Mouse (Mus musculus) cerebellum, postnatal 36 days (tissue): ENCODE measurements around the gene Ssb.

ENCODE experiments used
- DNase-seq, 2 experiments: peaks; one replicate each; pipeline ENCODE4 v3.0.0; 2021 to 2022; ENCODE audit warnings: mixed read lengths in 2 of 2

Ssb gene

DNA sequence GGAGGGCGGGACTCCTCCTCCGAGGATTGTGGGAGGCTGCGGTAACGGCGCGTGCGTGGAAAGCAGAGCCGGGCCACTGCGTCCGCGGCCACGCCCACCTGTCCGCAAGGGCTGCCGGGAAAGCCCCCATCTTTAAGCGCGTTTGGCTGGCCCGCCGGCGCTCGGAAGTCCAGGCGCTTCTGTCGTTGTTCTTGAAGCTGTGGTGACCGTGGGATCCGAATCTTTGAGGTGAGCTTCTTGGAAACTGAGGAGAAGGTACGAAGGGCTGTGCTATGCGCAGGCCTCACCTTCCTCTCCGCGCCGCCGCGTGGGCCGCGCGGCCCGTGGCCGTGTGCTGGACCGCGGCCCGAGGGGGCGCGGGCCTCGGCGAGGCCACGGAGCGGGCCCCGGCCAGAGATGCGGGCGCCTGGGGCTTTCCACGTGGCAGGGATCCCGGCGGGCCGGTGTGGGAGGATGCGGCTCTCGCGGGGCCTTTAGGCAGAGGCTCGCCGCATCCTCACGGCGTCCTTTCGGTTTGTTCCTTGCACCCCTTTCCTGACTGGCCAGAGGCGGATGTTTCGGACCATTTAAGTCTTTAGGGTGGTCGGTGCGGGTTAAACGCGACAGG is at the start of gene Ssb:
TSS of gene Ssb (plus strand) at position 78 of the 607 bp plus-strand sequence.
- peak; percentile 93 for DNase-seq

DNA sequence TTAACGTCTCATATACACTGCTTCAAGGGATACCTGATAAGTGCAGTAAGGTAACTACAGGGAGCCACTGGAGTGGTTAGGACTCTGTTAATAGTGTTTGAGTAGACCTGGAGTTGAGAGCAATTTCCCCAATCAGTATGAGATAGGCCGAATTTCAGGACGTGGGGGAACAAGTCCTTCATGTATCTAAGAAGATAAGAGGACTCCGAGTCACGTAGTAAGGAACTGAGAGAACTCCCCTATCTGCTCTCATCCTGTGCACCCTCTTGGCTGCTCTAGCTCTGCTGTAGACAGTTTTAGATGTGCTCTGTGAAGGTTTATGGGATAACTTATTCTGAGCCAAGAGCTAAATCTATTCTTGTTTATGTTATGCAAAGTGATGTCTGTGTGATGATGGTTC is 44.8 kb upstream of the Ssb start:
- DNase-seq: no peak

DNA sequence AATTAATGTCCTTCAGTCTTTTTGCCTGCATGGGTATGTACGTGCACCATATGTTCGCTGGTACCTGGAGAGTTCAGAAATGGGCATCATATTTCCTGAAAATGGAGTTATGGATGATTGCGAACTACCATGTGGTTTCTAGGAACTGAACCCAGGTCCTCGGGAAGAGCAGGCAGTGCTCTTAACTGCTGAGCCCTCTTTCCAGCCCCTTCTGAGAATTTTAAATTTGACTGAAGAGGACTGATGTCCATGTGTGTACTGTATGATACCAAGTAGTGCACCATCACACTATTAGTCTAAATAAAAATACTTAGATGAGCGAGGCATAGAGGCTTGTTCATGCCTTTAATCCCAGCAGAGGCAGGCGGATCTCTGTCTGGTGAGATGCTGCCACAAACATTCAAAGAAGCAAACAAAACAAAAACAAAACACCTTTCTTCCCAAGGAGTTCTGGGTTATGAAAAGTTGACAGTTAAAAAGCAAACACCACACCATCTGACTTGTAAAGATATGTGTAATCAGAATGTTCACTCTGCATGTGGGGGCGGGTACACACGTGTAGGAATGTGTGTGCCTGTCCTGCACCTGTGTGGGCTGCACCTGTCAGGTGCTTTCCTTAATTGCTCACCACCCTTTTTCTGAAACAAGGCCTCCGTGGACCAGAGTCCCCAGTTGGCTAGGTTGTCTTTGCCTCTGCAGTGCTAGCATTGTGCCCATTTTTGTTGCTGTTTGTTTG is 42.8 kb upstream of the Ssb start:
- DNase-seq: no peak

DNA sequence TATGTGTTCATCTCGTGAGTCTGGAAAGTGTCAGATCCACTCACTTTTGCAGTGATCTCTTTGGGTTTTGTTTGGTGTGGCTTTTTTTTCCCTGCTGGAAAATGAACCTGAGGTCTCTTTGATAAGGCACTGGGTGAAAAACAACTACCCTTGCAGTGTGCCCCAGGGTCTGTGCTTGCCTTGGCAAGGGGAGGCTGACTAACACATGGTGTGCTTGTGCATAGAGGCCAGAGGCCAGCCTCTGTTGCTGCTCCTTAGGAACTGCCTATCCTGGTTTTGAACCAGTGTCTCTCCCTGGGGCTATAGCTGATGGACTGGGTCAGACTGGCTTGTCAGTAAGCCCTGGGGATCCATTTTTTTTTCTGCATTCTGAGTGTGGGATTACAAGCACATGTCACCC is 41.2 kb upstream of the Ssb start:
- no peak for DNase-seq

DNA sequence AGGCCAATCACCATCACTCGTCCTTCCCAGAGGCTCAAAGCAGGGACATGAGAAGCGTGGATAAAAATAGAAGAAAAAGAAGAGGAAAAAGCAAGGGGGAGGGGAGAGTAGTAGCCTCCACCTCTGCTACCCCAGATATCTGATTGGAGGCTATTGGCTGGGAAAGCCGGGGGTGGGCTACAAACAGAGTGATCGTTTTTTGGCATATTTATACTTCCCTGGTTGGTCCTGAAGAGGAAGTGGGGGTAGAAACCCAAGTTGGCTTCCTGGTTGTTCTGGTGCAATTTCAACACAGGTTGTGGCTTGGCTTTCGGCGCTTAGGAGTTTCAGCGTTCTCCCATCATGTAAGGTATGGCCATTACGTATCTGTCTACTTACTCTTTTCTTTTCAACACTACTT is 39.7 kb upstream of the Ssb start, which contains the start of gene Klhl23:
TSS of gene Klhl23 (plus strand) at position 234 of the 400 bp plus-strand sequence.
- no peak for DNase-seq

DNA sequence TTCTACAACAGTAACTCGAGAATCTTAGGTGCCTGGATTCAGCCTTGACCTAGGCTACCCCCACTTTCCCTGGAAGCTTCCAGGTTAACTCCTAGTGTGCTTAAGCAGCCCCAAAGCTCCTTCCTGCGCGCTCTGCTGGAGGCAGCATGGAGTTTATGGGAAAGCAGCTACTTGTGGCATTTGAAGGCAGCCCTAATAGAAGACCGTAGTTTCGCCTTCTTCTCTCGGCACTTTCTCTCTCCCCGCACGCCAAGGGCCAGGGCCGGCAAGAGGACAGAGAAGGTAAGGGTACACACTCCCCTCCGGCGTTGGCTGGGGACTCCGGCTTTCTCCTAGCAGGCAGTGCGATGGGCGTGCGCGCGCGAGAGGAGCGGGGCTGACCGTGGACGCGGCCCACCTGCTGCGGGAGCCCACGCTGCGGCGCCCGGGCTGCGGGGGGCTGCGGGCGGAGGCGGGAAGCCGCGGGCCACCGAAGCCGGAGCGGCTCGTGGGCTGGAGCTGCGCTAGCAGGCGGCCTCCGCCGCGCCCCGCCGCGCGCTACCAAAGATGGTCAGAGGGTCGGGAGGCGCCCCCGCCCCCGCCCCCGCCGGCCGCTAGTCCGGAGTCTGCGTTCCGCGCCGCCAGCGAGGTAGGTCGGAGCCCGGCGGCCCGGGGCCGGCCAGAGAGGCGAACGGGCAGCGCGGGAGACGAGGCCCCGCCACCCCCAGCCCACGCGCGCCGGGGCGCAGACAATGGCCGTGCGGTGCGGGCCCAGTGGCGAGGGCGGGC is 38.8 kb upstream of the Ssb start:
- DNase-seq: peak; percentile 46 to 62

DNA sequence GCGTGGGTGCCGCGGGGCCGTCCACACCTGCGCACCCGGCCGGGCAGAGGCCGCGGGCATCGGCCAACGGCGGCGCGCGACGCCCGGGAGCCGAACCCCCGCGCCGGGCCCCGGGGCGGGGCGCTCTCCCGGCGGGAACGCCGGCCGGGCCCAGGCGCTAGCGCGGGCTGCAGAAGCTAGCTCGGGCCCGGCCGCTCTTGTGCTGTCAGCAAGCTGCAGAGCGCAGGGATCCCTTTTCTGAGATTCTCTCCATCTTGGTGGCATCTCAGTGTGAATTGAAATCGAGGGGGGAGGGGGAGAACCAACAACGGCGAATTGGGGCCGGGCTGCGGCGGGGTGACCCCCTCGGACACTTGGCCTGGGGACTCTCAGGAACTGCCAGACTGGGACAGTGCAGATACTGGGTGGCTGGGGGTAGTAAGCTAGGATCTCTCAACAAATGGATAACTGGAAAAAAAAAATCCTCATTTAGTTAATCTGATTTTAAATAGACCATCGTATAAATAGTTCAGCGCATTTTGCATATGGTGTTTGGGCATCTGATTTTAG is 38.2 kb upstream of the Ssb start:
- DNase-seq: peak in 1 of 2 experiments; percentile 58

DNA sequence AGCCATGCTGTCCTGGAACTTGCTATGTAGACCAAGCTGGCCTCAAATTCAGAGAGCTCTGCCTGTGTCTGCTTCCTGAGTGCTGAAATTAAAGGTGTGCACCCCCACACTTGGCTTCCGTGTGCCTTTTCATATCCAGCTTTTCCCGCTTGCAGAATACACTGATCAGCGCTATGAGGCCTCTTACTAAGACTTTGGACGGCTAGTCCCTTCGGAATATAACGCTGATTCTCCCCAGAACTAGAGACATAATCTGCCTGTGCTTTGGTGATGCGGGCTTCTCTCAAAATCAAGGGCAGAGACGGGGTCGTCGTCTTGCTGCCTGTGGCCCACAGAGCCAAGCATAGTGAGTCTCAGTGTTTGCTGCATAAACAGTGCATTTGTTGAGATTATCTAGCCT is 35.5 kb upstream of the Ssb start:
- DNase-seq: peak; percentile 22 to 41

DNA sequence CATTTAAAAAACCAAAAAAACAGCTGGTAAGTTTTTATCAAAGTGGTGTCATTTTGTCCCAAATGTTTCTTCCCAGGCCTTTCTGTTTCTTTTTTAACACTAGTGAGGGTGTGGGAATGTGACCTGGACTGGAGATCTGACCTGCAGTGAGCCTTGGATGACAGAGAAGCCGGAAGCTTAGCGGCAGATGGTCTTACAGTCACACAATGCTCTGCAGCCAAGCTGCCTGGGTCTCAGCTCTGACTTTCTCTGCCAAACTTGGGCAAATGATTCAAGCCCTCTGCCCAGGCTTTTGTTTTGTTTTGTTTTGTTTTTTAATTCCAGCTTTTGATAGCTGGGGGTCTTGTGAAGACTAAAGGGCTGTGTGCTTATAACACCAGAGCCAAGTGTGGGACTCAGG is 35.0 kb upstream of the Ssb start:
- peak; percentile 70 to 74 for DNase-seq

DNA sequence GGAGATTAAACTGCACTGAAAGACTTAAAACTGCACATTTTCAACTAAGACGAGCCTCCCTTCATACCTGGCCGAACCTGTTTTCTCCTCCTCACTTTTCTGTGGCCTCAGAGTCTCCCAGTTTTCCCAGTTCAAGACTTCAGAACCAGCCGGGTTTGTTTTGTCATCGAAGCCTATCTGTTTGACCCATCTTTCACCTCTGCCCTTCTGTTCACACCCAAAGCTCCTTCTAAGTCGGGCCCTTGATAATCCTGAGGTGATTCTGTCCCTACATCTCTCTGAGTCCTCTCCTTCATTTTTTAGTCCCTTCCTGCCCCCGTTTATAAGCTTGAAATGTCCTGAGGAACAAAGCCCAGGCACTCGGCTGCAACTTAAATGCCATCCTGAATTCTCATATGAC is 33.3 kb upstream of the Ssb start:
- DNase-seq: no peak

DNA sequence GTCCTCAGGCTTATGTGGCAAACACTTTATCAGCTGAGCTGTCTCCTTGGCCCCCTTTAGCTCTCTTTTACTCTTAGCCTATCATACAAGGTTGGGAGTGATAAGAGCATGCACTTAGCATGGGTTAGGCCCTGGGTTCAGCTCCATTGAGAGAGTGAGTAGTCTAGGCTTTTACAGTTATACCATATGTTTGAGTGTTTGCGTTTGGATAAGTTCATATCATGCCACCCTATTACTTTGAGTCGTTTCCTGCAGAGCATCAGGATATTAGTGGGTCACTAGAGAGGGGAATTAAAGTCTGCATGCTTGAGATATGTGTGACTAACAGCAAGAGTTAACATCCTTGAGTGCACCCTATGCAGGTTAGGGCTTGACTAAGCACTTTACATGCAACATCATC is 31.7 kb upstream of the Ssb start:
- no peak for DNase-seq

DNA sequence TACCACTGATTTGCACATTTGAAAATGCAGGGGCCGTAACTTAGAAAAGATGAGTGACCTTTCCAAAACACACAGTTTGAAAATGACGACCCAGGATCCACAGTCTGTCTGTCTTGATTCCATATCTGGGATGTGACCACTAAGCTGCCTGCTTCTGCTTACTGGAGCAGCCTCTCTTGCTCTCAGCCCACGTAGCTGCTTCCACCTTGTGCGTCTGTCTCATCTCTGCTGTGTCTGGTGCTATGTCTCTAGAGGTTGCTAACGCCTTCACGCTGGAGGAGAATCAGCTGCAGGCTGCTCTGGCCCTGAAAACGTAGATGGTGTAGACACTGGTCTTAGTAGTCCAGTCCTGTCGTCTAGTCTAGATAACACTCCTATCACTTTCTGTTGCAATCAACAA is 31.2 kb upstream of the Ssb start:
- no peak for DNase-seq

DNA sequence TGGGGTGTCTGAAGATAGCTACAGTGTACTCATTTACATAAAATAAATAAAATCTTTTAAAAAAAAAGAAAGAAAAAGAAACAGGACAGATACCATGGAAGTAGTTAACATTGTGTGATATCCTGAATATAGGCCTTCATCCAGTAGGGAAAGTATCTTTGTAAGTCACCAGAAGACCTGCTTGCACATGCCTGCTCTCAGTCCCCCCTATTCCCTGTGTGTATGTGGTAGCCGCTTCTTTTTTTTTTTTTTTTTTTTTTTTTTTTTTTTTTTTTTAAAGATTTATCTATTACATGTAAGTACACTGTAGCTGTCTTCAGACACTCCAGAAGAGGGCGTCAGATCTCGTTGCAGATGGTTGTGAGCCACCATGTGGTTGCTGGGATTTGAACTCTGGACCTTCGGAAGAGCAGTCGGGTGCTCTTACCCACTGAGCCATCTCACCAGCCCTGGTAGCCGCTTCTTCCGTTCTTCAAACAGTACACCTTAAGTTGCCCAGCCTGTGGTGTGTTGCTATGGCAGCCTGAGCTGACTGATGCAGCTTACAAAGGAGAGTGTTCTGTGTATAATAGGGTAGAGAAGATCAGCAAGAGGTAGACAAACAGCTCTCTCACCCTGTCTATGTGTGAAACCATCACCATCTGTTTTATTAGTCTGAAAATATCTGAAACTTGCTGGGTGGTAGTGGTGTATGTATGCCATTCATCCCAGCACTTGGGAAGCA is 24.0 kb upstream of the Ssb start:
- DNase-seq: no peak

DNA sequence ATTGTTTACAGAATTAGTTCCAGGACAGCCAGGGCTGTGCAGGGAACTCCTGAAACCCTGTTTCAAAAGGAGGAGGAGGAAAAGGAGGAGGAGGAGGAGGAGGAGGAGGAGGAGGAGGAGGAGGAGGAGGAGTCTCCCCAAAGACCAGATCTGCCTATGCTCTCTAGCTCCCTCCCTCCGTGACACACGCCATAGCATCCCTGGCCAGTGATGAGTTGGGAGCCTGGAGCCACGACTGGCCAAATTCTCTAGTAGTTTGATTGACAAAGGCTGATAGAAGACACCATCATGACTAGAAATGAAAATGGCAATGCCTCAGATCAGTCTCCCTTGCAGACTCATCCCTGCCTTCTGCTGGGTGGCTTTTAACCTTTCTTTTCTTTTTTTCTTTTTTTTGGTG is 23.4 kb upstream of the Ssb start:
- no peak for DNase-seq

DNA sequence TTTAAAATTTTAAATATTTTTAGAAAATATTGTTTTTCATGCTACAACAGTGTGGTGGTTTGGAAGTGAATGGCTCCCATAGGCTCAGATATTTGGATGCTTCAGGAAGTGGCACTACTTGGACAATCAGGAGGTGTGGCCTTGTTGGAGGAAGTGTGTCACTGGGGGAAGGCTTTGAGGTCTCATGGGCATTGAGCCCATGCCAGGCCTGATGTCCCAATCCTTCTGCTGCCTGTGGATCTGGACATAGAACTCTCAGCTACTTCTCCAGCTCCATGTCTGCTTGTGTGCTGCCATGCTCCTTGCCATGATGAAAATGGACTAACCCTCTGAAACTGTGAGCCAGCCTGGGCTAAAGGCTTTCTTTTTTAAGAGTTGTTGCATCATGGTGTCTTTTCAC is 22.7 kb upstream of the Ssb start:
- no peak for DNase-seq

DNA sequence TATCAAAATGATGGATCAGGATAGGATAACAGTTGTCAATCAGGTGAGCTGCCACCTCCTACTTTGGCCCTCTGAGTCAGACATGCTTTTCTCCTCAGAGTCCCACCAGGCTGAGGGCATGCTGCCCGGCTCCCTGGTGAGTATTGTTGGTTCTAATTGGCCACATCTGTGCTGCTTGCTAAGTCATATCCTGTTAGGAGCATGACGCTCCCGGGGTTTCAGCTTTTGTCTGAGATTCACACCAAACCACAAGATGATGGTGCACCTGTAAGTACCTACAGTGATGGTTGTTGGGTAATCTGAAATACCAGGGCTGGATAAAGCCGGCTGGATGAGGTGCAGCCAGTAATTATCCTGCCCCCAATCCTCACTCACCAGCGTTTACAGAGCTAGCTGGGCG is 21.1 kb upstream of the Ssb start:
- DNase-seq: peak; percentile 30

DNA sequence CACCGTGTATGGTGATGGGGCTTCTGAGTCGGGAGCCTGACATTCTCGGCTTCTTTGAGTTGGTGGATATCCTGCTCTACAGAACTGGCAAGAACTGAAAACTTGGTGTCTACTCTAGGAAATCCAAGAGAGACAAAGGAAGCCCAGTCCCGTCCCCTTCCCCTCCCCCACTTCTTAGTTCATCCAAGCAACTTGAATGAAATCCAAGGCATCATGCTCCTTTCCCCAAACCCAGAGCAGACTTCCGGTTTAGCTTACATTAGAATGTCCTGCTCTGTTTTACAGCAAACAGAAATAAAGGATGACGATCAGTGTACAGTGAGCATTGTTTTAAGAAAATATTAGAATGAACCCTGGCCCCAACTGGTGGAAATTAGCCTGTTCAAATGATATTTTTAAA is 12.1 kb upstream of the Ssb start:
- DNase-seq: no peak

DNA sequence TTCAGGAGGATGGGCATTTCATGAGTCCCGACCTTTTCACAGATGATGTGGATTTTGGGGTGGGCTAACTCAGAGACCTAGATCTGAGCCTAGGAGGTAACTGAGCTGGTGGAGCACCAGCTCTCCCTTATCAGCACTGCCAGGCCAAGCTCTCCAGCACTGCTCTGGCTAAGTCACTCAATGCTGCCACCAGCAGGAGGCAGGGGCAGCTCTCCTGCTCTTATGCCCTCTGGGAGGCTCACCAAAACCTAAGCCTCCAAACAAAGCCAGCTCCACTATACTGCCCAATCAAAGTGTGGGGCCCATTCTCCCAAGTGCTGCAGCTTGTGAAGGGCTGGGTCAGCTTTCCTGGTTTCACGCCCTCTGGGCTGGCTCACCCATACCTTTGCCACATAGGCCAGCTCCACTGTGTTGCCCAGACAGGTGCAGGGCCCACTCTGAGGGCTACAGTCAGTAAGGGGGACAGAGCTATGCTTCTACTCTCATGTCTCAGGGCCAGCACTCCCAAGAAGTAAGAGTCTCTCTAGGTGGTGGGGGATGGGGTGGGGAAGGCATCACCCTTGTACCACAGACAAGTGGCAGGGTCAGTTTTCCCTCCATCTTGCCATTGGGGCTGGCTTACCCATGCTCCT is 9.8 kb upstream of the Ssb start:
- DNase-seq: no peak

DNA sequence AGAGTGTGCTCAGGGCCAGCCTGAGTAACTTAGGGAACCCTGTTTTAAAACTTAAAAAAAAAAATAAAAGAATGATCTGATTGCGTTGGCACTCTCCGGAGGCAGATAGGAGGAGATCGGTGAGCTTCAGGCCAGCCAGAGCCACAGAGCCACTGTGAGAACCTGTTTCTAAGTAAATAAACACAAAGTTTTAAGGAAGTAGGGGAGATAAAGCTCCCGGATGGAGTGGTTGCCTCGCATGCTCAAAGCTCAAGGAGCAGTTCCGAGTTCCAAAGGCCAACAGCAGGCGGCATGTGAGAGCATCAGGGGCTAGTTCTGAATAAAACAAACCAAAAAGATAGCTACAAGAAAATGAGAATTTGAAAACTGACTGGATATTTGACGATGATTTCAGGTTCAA is 5.0 kb upstream of the Ssb start:
- no peak for DNase-seq

DNA sequence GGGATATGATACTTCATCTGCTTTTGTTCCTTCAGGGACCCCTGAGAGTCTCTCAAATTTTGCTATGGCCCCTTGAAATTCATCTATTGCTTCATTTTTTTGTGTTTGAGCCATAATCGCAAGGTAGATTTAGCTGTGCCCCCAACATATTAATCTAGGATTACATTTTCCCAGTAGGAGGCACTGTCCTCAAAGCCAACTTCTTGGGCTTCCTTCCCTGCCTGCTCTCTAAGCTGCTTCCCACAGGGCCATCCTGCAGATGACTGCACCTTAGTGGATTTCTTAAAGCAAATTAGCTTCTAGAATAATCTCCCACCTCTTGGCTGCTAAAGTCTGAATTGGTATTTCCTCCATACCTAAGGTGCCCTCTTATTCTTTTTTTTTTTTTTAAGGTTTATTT is 3.5 kb upstream of the Ssb start:
- DNase-seq: no peak

DNA sequence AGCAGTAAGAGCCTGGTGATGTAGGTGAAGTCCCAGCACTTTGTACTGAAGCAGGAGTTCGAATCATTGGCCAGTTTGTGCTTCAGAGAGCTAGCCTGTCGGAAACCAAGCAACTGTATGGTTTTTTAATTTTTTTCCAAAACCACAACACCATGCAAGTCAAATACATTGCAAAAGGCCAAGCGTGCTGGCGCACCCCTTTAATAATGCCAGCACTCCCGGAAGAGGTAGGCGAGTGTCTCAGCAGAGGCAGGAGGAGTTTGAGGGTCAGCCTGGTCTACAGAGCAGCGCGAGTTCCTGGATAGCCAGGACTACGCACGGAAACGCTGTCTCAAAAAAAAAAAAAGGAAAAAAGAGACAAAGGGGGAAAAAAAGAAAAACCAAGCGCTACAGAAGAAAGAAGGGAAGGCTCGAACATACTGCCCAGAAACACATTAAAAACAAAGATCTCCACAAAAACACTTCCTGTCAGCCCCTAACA is 350 bp upstream of the Ssb start:
- peak; percentile 38 for DNase-seq

DNA sequence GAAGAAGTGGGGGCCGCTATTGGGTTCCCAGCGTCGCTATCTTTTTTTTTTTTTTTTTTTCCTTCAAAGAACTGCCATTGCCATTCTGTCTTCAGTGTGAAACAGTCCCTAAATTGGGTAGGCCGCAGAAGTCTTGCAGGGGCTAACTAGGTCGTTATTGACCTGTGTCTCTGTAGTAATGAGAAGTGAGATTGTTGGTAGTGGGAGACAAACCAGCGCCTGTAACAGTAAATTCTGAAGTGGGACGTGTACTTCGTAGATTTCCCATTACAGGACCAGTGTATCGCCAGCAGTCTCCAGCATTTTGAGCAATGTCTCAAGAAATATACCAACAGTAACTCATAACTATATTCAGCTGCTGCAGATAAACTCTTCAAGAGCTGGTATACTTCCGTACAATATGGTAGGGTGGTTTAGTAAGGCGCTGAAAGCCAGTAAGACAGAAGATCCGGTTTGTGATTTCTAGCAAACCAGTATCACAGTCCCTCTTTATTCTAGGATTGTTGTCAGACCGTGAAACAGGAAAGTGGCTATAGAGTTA is 825 bp downstream of the Ssb start:
- DNase-seq: no peak
